In genomic region chr5:19522168-19522567, GRCm38 (mm10) we compare ENCODE assay signal across 10 mouse cellular contexts.
DNase-seq lines count a peak whose midpoint lies in the region; ATAC-seq and TF ChIP-seq lines count a peak whose summit lies in the region.
"Had no signal": no experiment of that assay in that cellular context is flagged by ENCODE, and none has a peak within 500 bp of the region (broad histone marks: within the 10 kb centered on the region; RNA-seq: fewer than 3 reads in every experiment).

No protein-coding gene starts in this region.

- peak; percentile 30; the same call in 1 of the 2 replicates for TF ChIP-seq CTCF in liver, embryonic 14.5 days (IDR thresholded peaks at IDR 0.05; ENCODE audit: low read depth)

- TF ChIP-seq EP300 in liver, embryonic 14.5 days (IDR thresholded peaks at IDR 0.05; ENCODE audit: low read depth) = no peak

- H3K9ac ChIP-seq in forebrain, embryonic 14.5 days (ENCODE audit: low read length) = no peak overlapping the region
- no peak overlapping the region for H3K9ac ChIP-seq in liver, embryonic 14.5 days (replicated peaks)
- H3K9ac ChIP-seq: embryonic facial prominence, embryonic 15.5 days had no signal

- H3K9me3 ChIP-seq in forebrain, embryonic 14.5 days (replicated peaks; ENCODE audit: control insufficient read depth, low read length) = no peaks in the 10 kb centered on the region
- no peaks in the 10 kb centered on the region for H3K9me3 ChIP-seq in liver, embryonic 14.5 days (ENCODE audit: control insufficient read depth, low read length)
- H3K9me3 ChIP-seq: embryonic facial prominence, embryonic 15.5 days had no signal

- H3K4me1 ChIP-seq in forebrain, embryonic 14.5 days (ENCODE audit: control insufficient read depth, insufficient read depth, low read length) = no peaks in the 10 kb centered on the region
- no peaks in the 10 kb centered on the region for H3K4me1 ChIP-seq in liver, embryonic 14.5 days (replicated peaks; ENCODE audit: control insufficient read depth in 2 of 2, insufficient read depth in 2 of 2, low read length in 1 of 2)
- H3K4me1 ChIP-seq: embryonic facial prominence, embryonic 15.5 days had no signal

- peak; percentile 68 for ATAC-seq in forebrain, embryonic 14.5 days
- no peak for ATAC-seq in liver, embryonic 14.5 days (ENCODE audit: insufficient read depth)

- no peak overlapping the region for H3K4me3 ChIP-seq in forebrain, embryonic 14.5 days (ENCODE audit: low read depth, low read length)
- H3K4me3 ChIP-seq in liver, embryonic 14.5 days (ENCODE audit: insufficient read depth in 1 of 2, low read depth in 2 of 2, low read length in 2 of 2) = no peak overlapping the region
- H3K4me3 ChIP-seq: embryonic facial prominence, embryonic 15.5 days had no signal

- DNase-seq in left cerebral cortex, postnatal 25 days (ENCODE audit: low spot score in 2 of 2) = peak; percentile 19 to 57
- no peak for DNase-seq in left cerebral cortex, adult 8-10 months (ENCODE audit: low spot score in 2 of 2)
- DNase-seq in brain, adult 2 months (ENCODE audit: low read depth, low spot score) = peak; percentile 88
- peak; percentile 82 for DNase-seq in forebrain, embryonic 14.5 days (ENCODE audit: low spot score)
- DNase-seq in liver, embryonic 14.5 days (ENCODE audit: low read depth in 3 of 3, low spot score in 3 of 3) = peak; percentile 2 to 19 (median 7)
- DNase-seq in natural killer cell, adult 2 months (ENCODE audit: low spot score in 2 of 2) = no peak
- DNase-seq in testis, postnatal 14 days (ENCODE audit: low spot score) = no peak
- no peak for DNase-seq in right cerebral cortex, adult 18-20 months

- no peaks in the 10 kb centered on the region for H3K36me3 ChIP-seq in forebrain, embryonic 14.5 days (ENCODE audit: control insufficient read depth, insufficient read depth, low read length)
- H3K36me3 ChIP-seq in liver, embryonic 14.5 days (replicated peaks; ENCODE audit: control insufficient read depth, insufficient read depth, low read depth) = no peaks in the 10 kb centered on the region
- H3K36me3 ChIP-seq: embryonic facial prominence, embryonic 15.5 days had no signal

- H3K27me3 ChIP-seq in forebrain, embryonic 14.5 days (replicated peaks; ENCODE audit: control insufficient read depth, insufficient read depth, low read length) = no peaks in the 10 kb centered on the region
- H3K27me3 ChIP-seq in liver, embryonic 14.5 days (ENCODE audit: control insufficient read depth, insufficient read depth, low read length) = no peaks in the 10 kb centered on the region
- H3K27me3 ChIP-seq: embryonic facial prominence, embryonic 15.5 days had no signal

- H3K27ac ChIP-seq in forebrain, embryonic 14.5 days (ENCODE audit: low read depth, low read length) = no peak overlapping the region
- no peak overlapping the region for H3K27ac ChIP-seq in liver, embryonic 14.5 days
- H3K27ac ChIP-seq: embryonic facial prominence, embryonic 15.5 days; macrophage had no signal

- intact Hi-C loops in left cerebral cortex, postnatal 25 days (cut with DNase I) = loop anchor here (5.0 to 10.0 kb wide), 2 partner anchors 1133 to 1180 kb away; no protein-coding TSS in a partner anchor

- H3K4me2 ChIP-seq in forebrain, embryonic 14.5 days (ENCODE audit: low read length) = no peak overlapping the region
- no peak overlapping the region for H3K4me2 ChIP-seq in liver, embryonic 14.5 days (ENCODE audit: low read depth)
- H3K4me2 ChIP-seq: embryonic facial prominence, embryonic 15.5 days had no signal

Comparison
In these comparisons a context has a peak if more than half of its experiments do, and no peak if none do; other contexts are left out.
1. DNase-seq: peak in left cerebral cortex, postnatal 25 days (2 of 2), brain, adult 2 months (single experiment), forebrain, embryonic 14.5 days (single experiment) and liver, embryonic 14.5 days (3 of 3); none in left cerebral cortex, adult 8-10 months (0 of 2), natural killer cell, adult 2 months (0 of 2), testis, postnatal 14 days (single experiment) and right cerebral cortex, adult 18-20 months (single experiment).